Mouse (Mus musculus) stomach, embryonic 16.5 days (tissue): Measurements from ENCODE around the gene Hist1h2ab. TPM values are rescaled to one million over a fixed set of nuclear protein-coding genes. Genes with fewer than 3 reads are reported as not detected.

Source experiments
- ATAC-seq: fragments of 200-750 bp; cut with Nextera tagmentation; 2 replicates; pipeline ENCODE4 v1.8.0; 2017; ENCODE audit warnings: moderate number of reproducible peaks, moderate TSS enrichment; ENCODE audit not compliant: insufficient read depth, low FRiP score
- H3K27ac ChIP-seq: fragments of 300-500 bp; sonication (generic); 2 replicates; pipeline ENCODE4 v1.5.1; 2014; ENCODE audit warnings: low read length
- H3K27me3 ChIP-seq: fragments of 300-500 bp; sonication (generic); 2 replicates; pipeline ENCODE4 v1.6.1; 2014; ENCODE audit warnings: low read length, control low read depth, mixed read lengths; ENCODE audit not compliant: control insufficient read depth, insufficient read depth
- H3K36me3 ChIP-seq: fragments of 300-500 bp; sonication (generic); 2 replicates; pipeline ENCODE4 v1.6.1; 2014; ENCODE audit warnings: low read length; ENCODE audit not compliant: control insufficient read depth, insufficient read depth
- H3K4me1 ChIP-seq: fragments of 300-500 bp; sonication (generic); 2 replicates; pipeline ENCODE4 v1.6.1; 2014; ENCODE audit warnings: low read length, control low read depth, mixed read lengths; ENCODE audit not compliant: control insufficient read depth, insufficient read depth
- H3K4me2 ChIP-seq: fragments of 300-500 bp; sonication (generic); 2 replicates; pipeline ENCODE4 v1.6.1; 2014; ENCODE audit warnings: low read depth, low read length, mixed read lengths
- H3K4me3 ChIP-seq: fragments of 300-500 bp; sonication (generic); replicated peaks from 2 replicates; pipeline ENCODE4 v1.5.1; 2014; ENCODE audit warnings: mild to moderate bottlenecking, low read length
- H3K9ac ChIP-seq: fragments of 300-500 bp; sonication (generic); 2 replicates; pipeline ENCODE4 v1.6.1; 2014; ENCODE audit warnings: low read length
- H3K9me3 ChIP-seq: fragments of 300-500 bp; sonication (generic); replicated peaks from 2 replicates; pipeline ENCODE4 v1.6.1; 2016; ENCODE audit warnings: low read length, control low read depth; ENCODE audit not compliant: control insufficient read depth
- WGBS: fragments of 180-500 bp; shearing (Covaris S2); extraction: QIAGEN DNeasy Blood & Tissue Kit; methylation state at CpG from one replicate; pipeline ENCODE4 v1.1.7; 2014; 5-methylcytosine and 5-hydroxymethylcytosine counted together
- microRNA-seq: library from miRNA; unstranded; fragments of <30 nt; microRNA quantifications from one replicate; pipeline ENCODE4, GENCODE M21; 2016
- polyA plus RNA-seq: library from polyadenylated mRNA; unstranded; fragments of >200 nt; fragmentation: Nextera tagmentation; extraction: Ambion mirVana; gene quantifications from 2 replicates; pipeline ENCODE4 v1.2.1, GENCODE M21; 2015

Gene Hist1h2ab
- polyA plus RNA-seq, 1 experiment from 2014 or later, result 26.2 TPM

- no peak overlapping the region for H3K27ac ChIP-seq
- H3K4me1 ChIP-seq, result no peaks in the 10 kb centered on the region
- H3K9me3 ChIP-seq, result no peaks in the 10 kb centered on the region
- no peak overlapping the region for H3K4me3 ChIP-seq
- H3K4me2 ChIP-seq, result no peak overlapping the region
- H3K27me3 ChIP-seq, result no peaks in the 10 kb centered on the region
- no peak overlapping the region for H3K9ac ChIP-seq
- 76% methylated on average over 5 of the region's 5 CpGs for WGBS
- no peak for ATAC-seq
- H3K36me3 ChIP-seq, result no peaks in the 10 kb centered on the region
Measured at GRCm38 (mm10) chr13:23799405-23799804, 48.5 kb downstream of the Hist1h2ab start.

Small RNA genes lying within 50 kb of the gene (microRNA-seq; reads per million reads assigned to microRNA genes)
- gene Gm44314 (not detected), gene Gm44484 (not detected)

Other genes starting within 250 kb of the Hist1h2ab start
- 5.7 and 6.3 TPM in 2 replicates for gene Hist1h4h, start 220.1 kb upstream of the Hist1h2ab start, polyA plus RNA-seq
- gene Hist1h2af, start 217.2 kb upstream of the Hist1h2ab start, polyA plus RNA-seq, result 0.74 and 3.1 TPM in 2 replicates
- 4.7 and 6.1 TPM in 2 replicates for gene Hist1h3g, start 215.7 kb upstream of the Hist1h2ab start, polyA plus RNA-seq
- 1.1 and 1.4 TPM in 2 replicates for gene Hist1h2bh, start 207.7 kb upstream of the Hist1h2ab start, polyA plus RNA-seq
- 0.81 and 0.90 TPM in 2 replicates for gene Hist1h3f, start 207.1 kb upstream of the Hist1h2ab start, polyA plus RNA-seq
- 1.6 TPM in 1 of 2 replicates, not detected in the other for gene Hist1h4f, start 199.5 kb upstream of the Hist1h2ab start, polyA plus RNA-seq
- 0.67 and 0.93 TPM in 2 replicates for gene Hist1h1d, start 197.9 kb upstream of the Hist1h2ab start, polyA plus RNA-seq
- 2.8 and 3.6 TPM in 2 replicates for gene Hist1h3e, start 188.8 kb upstream of the Hist1h2ab start, polyA plus RNA-seq
- 34.0 and 56.1 TPM in 2 replicates for gene Hist1h2ae, start 179.9 kb upstream of the Hist1h2ab start, polyA plus RNA-seq
- gene Hist1h2bg, start 179.7 kb upstream of the Hist1h2ab start, polyA plus RNA-seq, result 16.8 and 17.5 TPM in 2 replicates
- 1.7 and 3.0 TPM in 2 replicates for gene Hist1h2bf, start 176.9 kb upstream of the Hist1h2ab start, polyA plus RNA-seq
- gene Hist1h2ad, start 176.7 kb upstream of the Hist1h2ab start, polyA plus RNA-seq, result 2.5 TPM in 2 replicates
- 6.3 and 6.5 TPM in 2 replicates for gene Hist1h3d, start 175.4 kb upstream of the Hist1h2ab start, polyA plus RNA-seq
- gene Hist1h4d, start 169.5 kb upstream of the Hist1h2ab start, polyA plus RNA-seq, result 60.7 and 86.3 TPM in 2 replicates
- gene Hist1h2be, start 130.0 kb upstream of the Hist1h2ab start, polyA plus RNA-seq, result 2.8 and 3.0 TPM in 2 replicates
- 11.3 and 16.6 TPM in 2 replicates for gene Hist1h1e, start 128.6 kb upstream of the Hist1h2ab start, polyA plus RNA-seq
- 1.7 TPM in 2 replicates for gene Hist1h2ac, start 67.2 kb upstream of the Hist1h2ab start, polyA plus RNA-seq
- 101 and 102 TPM in 2 replicates for gene Hist1h2bc, start 66.9 kb upstream of the Hist1h2ab start, polyA plus RNA-seq
- 0.14 TPM in 1 of 2 replicates, not detected in the other for gene Hist1h1t, start 55.3 kb upstream of the Hist1h2ab start, polyA plus RNA-seq
- 4.5 and 4.8 TPM in 2 replicates for gene Hist1h4c, start 52.7 kb upstream of the Hist1h2ab start, polyA plus RNA-seq
- gene Hfe, start 40.3 kb upstream of the Hist1h2ab start, polyA plus RNA-seq, result 8.8 and 9.6 TPM in 2 replicates
- gene Hist1h1c, start 12.3 kb upstream of the Hist1h2ab start, polyA plus RNA-seq, result 53.4 and 58.0 TPM in 2 replicates
- gene Hist1h3c, start 5.5 kb upstream of the Hist1h2ab start, polyA plus RNA-seq, result 3.1 and 3.7 TPM in 2 replicates
- 1.00 and 2.9 TPM in 2 replicates for gene Hist1h2bb, start 4.4 kb upstream of the Hist1h2ab start, polyA plus RNA-seq
- gene Hist1h3b, start 1.1 kb downstream of the Hist1h2ab start, polyA plus RNA-seq, result 7.0 and 7.5 TPM in 2 replicates
- gene Hist1h4b, start 5.9 kb downstream of the Hist1h2ab start, polyA plus RNA-seq, result 1.2 and 3.7 TPM in 2 replicates
- gene Hist1h4a, start 10.1 kb downstream of the Hist1h2ab start, polyA plus RNA-seq, result 0.28 and 1.5 TPM in 2 replicates
- 2.0 and 3.5 TPM in 2 replicates for gene Hist1h3a, start 11.3 kb downstream of the Hist1h2ab start, polyA plus RNA-seq
- 1.3 TPM in 2 replicates for gene Hist1h1a, start 12.5 kb downstream of the Hist1h2ab start, polyA plus RNA-seq
- gene Trim38, start 18.8 kb downstream of the Hist1h2ab start, polyA plus RNA-seq, result not detected in 2 replicates
- 0.06 and 0.11 TPM in 2 replicates for gene Slc17a2, start 55.9 kb downstream of the Hist1h2ab start, polyA plus RNA-seq
- 0.27 and 0.41 TPM in 2 replicates for gene Slc17a3, start 88.3 kb downstream of the Hist1h2ab start, polyA plus RNA-seq
- gene Slc17a1, start 116.6 kb downstream of the Hist1h2ab start, polyA plus RNA-seq, result 0.22 TPM in 1 of 2 replicates, not detected in the other
- 2.7 and 3.1 TPM in 2 replicates for gene Slc17a4, start 163.9 kb downstream of the Hist1h2ab start, polyA plus RNA-seq
- gene Hist1h2ba, start 183.0 kb downstream of the Hist1h2ab start, polyA plus RNA-seq, result not detected in 2 replicates
- gene Hist1h2aa, start 183.3 kb downstream of the Hist1h2ab start, polyA plus RNA-seq, result not detected in 2 replicates
- 4.9 and 6.1 TPM in 2 replicates for gene Scgn, start 240.1 kb downstream of the Hist1h2ab start, polyA plus RNA-seq